Mouse (Mus musculus) kidney, postnatal 0 days (tissue): ENCODE data around the gene Mtx1. TPM values are rescaled to one million over a fixed set of nuclear protein-coding genes. Genes with fewer than 3 reads are reported as not detected.

Experiments used
- ATAC-seq: fragments of 200-750 bp; cut with Nextera tagmentation; replicated peaks from 2 replicates; pipeline ENCODE4 v1.8.0; 2017; ENCODE audit warnings: low read depth, moderate number of reproducible peaks, moderate TSS enrichment, moderate library complexity; ENCODE audit not compliant: low FRiP score
- DNase-seq: peaks from one replicate; pipeline ENCODE4 v3.0.0-alpha.2; 2016; ENCODE audit warnings: low spot score
- H3K27ac ChIP-seq: fragments of 300-500 bp; sonication (generic); 2 replicates; pipeline ENCODE4 v1.5.1; 2014; ENCODE audit warnings: mild to moderate bottlenecking
- H3K27me3 ChIP-seq: fragments of 300-500 bp; sonication (generic); 2 replicates; pipeline ENCODE4 v1.6.1; 2014; ENCODE audit warnings: low read length, mixed read lengths; ENCODE audit not compliant: insufficient read depth
- H3K36me3 ChIP-seq: fragments of 300-500 bp; sonication (generic); 2 replicates; pipeline ENCODE4 v1.6.1; 2014; ENCODE audit warnings: low read length, mixed read lengths; ENCODE audit not compliant: insufficient read depth
- H3K4me1 ChIP-seq: fragments of 300-500 bp; sonication (generic); replicated peaks from 2 replicates; pipeline ENCODE4 v1.6.1; 2014; ENCODE audit warnings: antibody characterized with exemption, low read length, mixed read lengths; ENCODE audit not compliant: insufficient read depth
- H3K4me2 ChIP-seq: fragments of 300-500 bp; sonication (generic); 2 replicates; pipeline ENCODE4 v1.6.1; 2014; ENCODE audit warnings: mild to moderate bottlenecking, low read length, moderate library complexity, mixed read lengths
- H3K4me3 ChIP-seq: fragments of 300-500 bp; sonication (generic); replicated peaks from 2 replicates; pipeline ENCODE4 v1.5.1; 2014; ENCODE audit warnings: low read depth, low read length
- H3K9ac ChIP-seq: fragments of 300-500 bp; sonication (generic); 2 replicates; pipeline ENCODE4 v1.6.1; 2014; ENCODE audit warnings: low read depth, low read length
- H3K9me3 ChIP-seq: fragments of 300-500 bp; sonication (generic); replicated peaks from 2 replicates; pipeline ENCODE4 v1.6.1; 2016; ENCODE audit warnings: low read length, inconsistent platforms, mixed read lengths
- CTCF ChIP-seq: IDR thresholded peaks from 2 replicates; pipeline ENCODE4 v1.5.1; 2016; ENCODE audit warnings: antibody characterized with exemption, low read depth, mild to moderate bottlenecking, moderate library complexity
- WGBS: fragments of 180-500 bp; shearing (Covaris S2); extraction: QIAGEN DNeasy Blood & Tissue Kit; methylation state at CpG from one replicate; pipeline ENCODE4 v1.1.7; 2014; 5-methylcytosine and 5-hydroxymethylcytosine counted together
- polyA plus RNA-seq: library from polyadenylated mRNA; unstranded; fragments of >200 nt; fragmentation: Nextera tagmentation; extraction: Ambion mirVana; gene quantifications from 2 replicates; pipeline ENCODE4 v1.2.1, GENCODE M21; 2015

Gene Mtx1
- polyA plus RNA-seq, 1 experiment from 2014 or later: 200 TPM

DNA sequence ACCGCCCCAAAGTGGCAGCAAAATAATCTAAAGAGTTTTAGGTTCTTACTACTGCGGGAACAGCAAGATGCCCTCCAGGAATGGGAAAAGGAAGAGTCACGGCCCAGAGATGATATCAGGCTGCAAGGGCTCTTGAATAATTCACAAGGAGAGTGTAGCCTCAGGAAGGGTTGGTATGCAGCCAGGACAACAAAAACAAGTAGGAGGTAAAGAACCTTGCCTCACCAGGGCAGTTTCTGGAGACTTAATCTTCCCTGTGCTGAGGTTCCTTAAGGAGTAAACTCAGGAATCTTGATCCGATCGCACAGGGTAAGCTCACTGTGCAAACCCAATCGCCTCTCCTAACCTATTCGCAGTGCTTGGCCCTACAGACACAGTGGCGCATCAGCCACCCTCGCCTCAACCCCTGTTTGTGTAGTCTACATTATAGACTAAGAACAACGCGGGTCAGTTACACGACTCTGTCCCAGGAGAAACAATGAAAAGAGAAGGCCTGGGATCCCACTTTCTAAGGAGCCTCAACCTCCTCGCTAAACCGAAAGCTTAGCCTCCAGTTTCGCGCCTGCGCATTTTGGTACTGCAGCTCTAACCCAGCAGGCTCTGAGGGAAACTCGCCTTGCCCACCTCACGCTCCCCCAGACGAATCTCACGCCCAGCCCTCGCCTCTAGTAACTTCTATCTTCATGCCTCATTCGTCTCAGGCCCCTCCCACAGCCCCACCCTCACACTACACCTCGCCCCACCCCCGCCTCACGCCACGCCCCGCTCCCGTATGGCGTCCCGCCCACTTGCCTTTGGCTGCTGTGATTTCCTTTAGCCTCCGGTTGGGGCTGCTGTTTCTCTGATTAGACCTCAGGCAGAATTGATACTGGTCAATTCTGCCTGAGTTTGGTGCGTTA is 30.7 kb downstream of the Mtx1 start:
- peak overlapping the region; percentile 35 for H3K4me3 ChIP-seq
- TF ChIP-seq CTCF: peak; percentile 62; the same call in 1 of the 2 replicates
- no peaks in the 10 kb centered on the region for H3K27me3 ChIP-seq
- peak overlapping the region; percentile 57 for H3K9ac ChIP-seq
- H3K36me3 ChIP-seq: no peaks in the 10 kb centered on the region
- H3K4me2 ChIP-seq: peak overlapping the region; percentile 60
- peak overlapping the region; percentile 91 for H3K27ac ChIP-seq
- DNase-seq (peak; percentile 98), ATAC-seq (peak; percentile 96)
- H3K4me1 ChIP-seq: peaks cover 8% of the 10 kb centered on the region
- whole genome bisulfite sequencing: 6% methylated on average over 33 of the region's 33 CpGs
- no peaks in the 10 kb centered on the region for H3K9me3 ChIP-seq

DNA sequence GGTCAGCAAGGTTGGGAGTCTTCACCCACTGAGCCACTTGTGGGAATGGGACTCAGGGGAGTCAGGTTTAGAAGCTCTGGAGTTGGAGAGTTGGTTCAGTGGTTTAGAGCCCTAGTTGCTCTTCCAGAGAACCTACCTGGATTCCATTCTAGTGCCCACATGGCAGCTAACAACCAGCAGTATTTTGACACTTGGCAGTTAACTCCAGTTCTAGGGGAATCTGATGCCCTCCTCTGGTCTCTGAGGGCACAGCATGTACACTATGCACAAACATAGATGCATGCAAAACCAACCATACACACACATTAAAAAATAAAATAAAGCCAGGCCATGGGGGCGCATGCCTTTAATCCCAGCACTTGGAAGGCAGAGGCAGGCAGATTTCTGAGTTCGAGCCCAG is 33.0 kb downstream of the Mtx1 start:
- H3K9me3 ChIP-seq: no peaks in the 10 kb centered on the region
- H3K36me3 ChIP-seq: no peaks in the 10 kb centered on the region
- no peaks in the 10 kb centered on the region for H3K27me3 ChIP-seq
- no peak overlapping the region for H3K27ac ChIP-seq
- no peak for ATAC-seq
- DNase-seq: peak; percentile 62
- no peak overlapping the region for H3K4me2 ChIP-seq
- H3K4me3 ChIP-seq: no peak overlapping the region
- peak; percentile 64 for TF ChIP-seq CTCF
- H3K9ac ChIP-seq: no peak overlapping the region
- WGBS: 93% methylated on average over 2 of the region's 2 CpGs
- H3K4me1 ChIP-seq: peaks cover 8% of the 10 kb centered on the region

DNA sequence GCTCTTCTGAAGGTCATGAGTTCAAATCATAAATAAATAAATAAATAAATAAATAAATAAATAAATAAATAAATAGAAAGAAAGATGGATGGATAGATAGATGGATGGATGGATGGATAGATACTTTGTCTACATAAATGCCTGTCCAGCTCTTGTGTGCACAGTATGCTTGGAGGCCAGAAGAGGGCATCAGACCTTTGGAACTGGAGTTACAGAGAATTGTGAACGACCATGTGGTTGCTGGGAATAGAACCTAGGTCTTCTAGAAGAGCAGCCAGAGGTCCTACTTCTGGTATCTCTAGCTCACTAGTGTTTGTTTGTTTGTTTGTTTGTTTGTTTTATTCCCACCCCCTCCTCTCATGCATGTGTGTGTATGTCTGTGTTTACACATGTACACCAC is 33.5 kb downstream of the Mtx1 start:
- Histone ChIP-seq H3K4me1 (peaks cover 8% of the 10 kb centered on the region), H3K9me3 (no peaks in the 10 kb centered on the region), H3K9ac (no peak overlapping the region), H3K4me2 (no peak overlapping the region), H3K4me3 (no peak overlapping the region), H3K36me3 (no peaks in the 10 kb centered on the region), H3K27me3 (no peaks in the 10 kb centered on the region), H3K27ac (no peak overlapping the region)
- DNase-seq (no peak), ATAC-seq (no peak)
- 75% methylated on average over 1 of the region's 1 CpGs for WGBS
- TF ChIP-seq CTCF: peak; percentile 36; the same call in 1 of the 2 replicates

DNA sequence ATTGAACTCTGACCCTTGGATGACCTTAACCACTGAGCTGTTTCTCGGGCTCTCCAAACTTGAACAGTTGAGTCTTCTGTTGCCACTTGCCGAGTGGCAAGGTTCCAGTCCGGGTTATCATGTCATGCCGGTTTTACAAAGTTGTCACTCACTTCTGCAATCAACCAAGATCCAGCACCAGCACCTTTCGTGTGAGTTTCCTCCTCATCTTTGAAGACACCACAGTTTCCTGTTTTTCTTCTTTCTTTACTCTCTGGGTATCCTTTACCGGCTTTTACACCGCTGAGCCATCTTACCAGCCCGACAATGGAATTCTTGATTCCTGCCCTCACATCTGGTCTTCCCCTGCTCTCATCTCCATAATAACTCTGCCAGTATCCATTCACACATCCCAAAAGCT is 36.5 kb downstream of the Mtx1 start:
- WGBS: 82% methylated on average over 8 of the region's 8 CpGs
- H3K4me3 ChIP-seq: no peak overlapping the region
- H3K4me2 ChIP-seq: no peak overlapping the region
- H3K4me1 ChIP-seq: peaks cover 11% of the 10 kb centered on the region
- H3K9me3 ChIP-seq: no peaks in the 10 kb centered on the region
- no peak for TF ChIP-seq CTCF
- no peak overlapping the region for H3K9ac ChIP-seq
- DNase-seq: no peak
- H3K27me3 ChIP-seq: no peaks in the 10 kb centered on the region
- ATAC-seq: no peak
- H3K36me3 ChIP-seq: no peaks in the 10 kb centered on the region
- no peak overlapping the region for H3K27ac ChIP-seq

DNA sequence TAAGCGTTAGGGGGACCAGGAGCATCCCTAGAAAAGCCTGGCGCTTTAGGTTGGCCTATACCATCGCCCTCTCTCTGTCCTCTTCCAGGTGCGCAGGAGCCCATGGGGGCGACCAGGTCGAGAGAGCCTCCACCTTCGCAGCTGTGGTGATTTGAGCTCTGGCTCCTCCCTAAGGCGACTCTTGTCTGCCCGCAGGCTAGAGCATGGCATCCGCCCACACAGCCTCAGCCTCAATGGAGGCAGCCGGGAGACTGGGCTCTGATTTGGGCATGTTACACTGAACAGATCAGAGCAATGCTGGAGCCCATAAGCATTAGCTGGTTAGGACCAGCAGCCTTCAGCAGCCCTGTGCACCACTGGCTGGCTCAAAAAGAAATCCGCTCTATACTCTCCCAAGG is 38.4 kb downstream of the Mtx1 start:
- no peak for ATAC-seq
- WGBS: 61% methylated on average over 12 of the region's 12 CpGs
- Histone ChIP-seq H3K4me2 (no peak overlapping the region), H3K27ac (no peak overlapping the region), H3K27me3 (no peaks in the 10 kb centered on the region), H3K9ac (no peak overlapping the region), H3K36me3 (no peaks in the 10 kb centered on the region), H3K4me1 (peaks cover 18% of the 10 kb centered on the region; the same call in 1 of the 2 replicates), H3K4me3 (no peak overlapping the region), H3K9me3 (no peaks in the 10 kb centered on the region)
- no peak for DNase-seq
- TF ChIP-seq CTCF: no peak

DNA sequence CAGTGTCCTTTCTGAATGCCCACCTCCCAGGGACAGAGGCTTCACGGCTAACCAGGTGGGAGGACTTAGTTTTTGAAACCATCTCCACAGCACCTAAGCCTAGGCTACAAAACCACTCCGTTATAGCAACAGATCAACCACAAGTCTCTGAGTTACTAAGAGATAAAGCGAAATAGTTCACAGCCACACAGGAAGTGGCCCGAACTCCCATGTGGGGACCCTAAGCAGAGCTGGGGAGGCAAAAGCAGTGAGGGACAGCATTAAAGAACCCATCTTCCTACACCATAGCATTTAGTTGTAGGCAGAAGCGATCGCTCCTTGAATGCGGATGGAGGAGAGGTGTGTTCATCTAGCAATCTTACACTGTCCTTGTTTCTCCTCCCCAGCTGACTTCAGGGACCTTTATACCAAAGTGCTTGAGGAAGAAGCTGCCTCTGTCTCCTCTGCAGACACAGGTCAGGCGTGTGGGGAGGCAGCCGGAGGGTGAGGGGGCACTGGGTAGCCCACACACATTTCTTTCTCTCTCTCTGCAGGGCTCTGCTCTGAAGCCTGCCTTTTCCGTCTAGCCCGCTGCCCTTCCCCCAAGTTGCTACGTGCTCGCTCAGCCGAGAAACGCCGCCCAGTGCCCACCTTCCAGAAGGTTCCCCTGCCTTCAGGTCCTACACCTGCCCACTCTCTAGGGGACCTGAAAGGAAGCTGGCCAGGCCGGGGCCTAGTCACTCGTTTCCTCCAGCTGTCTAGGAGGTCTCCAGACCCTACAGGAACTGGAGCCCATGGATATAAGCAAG is 39.0 kb downstream of the Mtx1 start:
- no peaks in the 10 kb centered on the region for H3K9me3 ChIP-seq
- WGBS: 61% methylated on average over 18 of the region's 18 CpGs
- H3K9ac ChIP-seq: no peak overlapping the region
- TF ChIP-seq CTCF: no peak
- peaks cover 20% of the 10 kb centered on the region; the same call in 1 of the 2 replicates for H3K4me1 ChIP-seq
- H3K27ac ChIP-seq: no peak overlapping the region
- 0 out of 2 replicates have a peak overlapping the region, but pooled peaks have one; percentile 28 for H3K4me2 ChIP-seq
- no peaks in the 10 kb centered on the region for H3K36me3 ChIP-seq
- no peak overlapping the region for H3K4me3 ChIP-seq
- no peaks in the 10 kb centered on the region for H3K27me3 ChIP-seq
- DNase-seq (no peak), ATAC-seq (no peak)
